8 mouse cellular contexts compared by ENCODE assay signal in the genomic region with DNA sequence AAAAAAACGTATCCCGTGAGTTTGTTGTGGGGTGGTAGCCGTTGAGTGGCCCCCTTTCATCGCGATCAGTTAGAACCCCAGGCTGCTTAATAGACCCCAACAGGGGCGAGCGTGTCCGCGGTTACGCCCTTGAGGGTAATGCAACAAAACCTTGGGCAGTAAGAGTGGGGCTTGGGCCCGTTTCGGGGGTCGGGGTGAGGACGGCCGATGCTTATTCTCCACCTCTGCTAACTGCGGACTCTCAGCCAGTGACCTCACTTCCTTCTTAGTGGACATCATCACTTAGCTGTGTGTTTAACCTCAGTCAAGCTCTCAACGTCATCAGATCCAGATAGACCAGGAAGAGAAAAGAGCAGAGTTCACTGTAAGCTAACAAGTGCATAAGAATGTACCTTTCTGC. TPM values are rescaled to one million over a fixed set of nuclear protein-coding genes. Genes with fewer than 3 reads are reported as not detected.
DNase-seq lines count a peak whose midpoint lies in the region; ATAC-seq lines count a peak whose summit lies in the region.

No protein-coding gene starts in this region.

- peaks cover 29% of the 10 kb centered on the region for H3K36me3 ChIP-seq in heart, embryonic 13.5 days
- peaks cover 27% of the 10 kb centered on the region for H3K36me3 ChIP-seq in hindbrain, embryonic 13.5 days
- peaks cover 4% of the 10 kb centered on the region for H3K36me3 ChIP-seq in lung, embryonic 16.5 days (ENCODE audit: control insufficient read depth, insufficient read depth, low read length)
- no peaks in the 10 kb centered on the region for H3K36me3 ChIP-seq in splenic B cell, adult 2 months (ENCODE audit: control insufficient read depth, insufficient read depth, low read length, poor library complexity, severe bottlenecking)

- DNase-seq in heart, adult 18-20 months = no peak
- peak; percentile 44 for DNase-seq in splenic B cell, adult 2 months (ENCODE audit: low read depth, low spot score)
- DNase-seq in frontal cortex, postnatal 14 days (ENCODE audit: low spot score in 2 of 2) = no peak
- no peak for DNase-seq in urinary bladder, postnatal 4 days (ENCODE audit: low spot score in 2 of 2)

- peaks cover 25% of the 10 kb centered on the region for H3K4me1 ChIP-seq in heart, embryonic 13.5 days
- H3K4me1 ChIP-seq in brown adipose tissue, adult 24 weeks (ENCODE audit: control insufficient read depth, insufficient read depth, insufficient read length, low read length) = peaks cover 5% of the 10 kb centered on the region
- H3K4me1 ChIP-seq in hindbrain, embryonic 13.5 days (replicated peaks) = peaks cover 34% of the 10 kb centered on the region
- H3K4me1 ChIP-seq in lung, embryonic 16.5 days (replicated peaks; ENCODE audit: control insufficient read depth, insufficient read depth, low read length) = peaks cover 13% of the 10 kb centered on the region

- H3K4me3 ChIP-seq in heart, embryonic 13.5 days = peak overlapping the region; percentile 99
- peak overlapping the region; percentile 62 for H3K4me3 ChIP-seq in brown adipose tissue, adult 24 weeks (ENCODE audit: insufficient read depth, low read depth, low read length)
- H3K4me3 ChIP-seq in hindbrain, embryonic 13.5 days = peak overlapping the region; percentile 94
- H3K4me3 ChIP-seq in lung, embryonic 16.5 days (ENCODE audit: low read length) = peak overlapping the region; percentile 93

- H3K9ac ChIP-seq in heart, embryonic 13.5 days = peak overlapping the region; percentile 97
- peak overlapping the region; percentile 95 for H3K9ac ChIP-seq in hindbrain, embryonic 13.5 days
- H3K9ac ChIP-seq in lung, embryonic 16.5 days (ENCODE audit: low read length) = peak overlapping the region; percentile 88

- peak overlapping the region; percentile 77 for H3K27ac ChIP-seq in heart, embryonic 13.5 days (replicated peaks)
- H3K27ac ChIP-seq in brown adipose tissue, adult 24 weeks (replicated peaks; ENCODE audit: low read depth, low read length) = no peak overlapping the region; the same call in 1 of the 2 replicates
- H3K27ac ChIP-seq in hindbrain, embryonic 13.5 days = peak overlapping the region; percentile 87
- no peak overlapping the region; the same call in 1 of the 2 replicates for H3K27ac ChIP-seq in lung, embryonic 16.5 days (ENCODE audit: low read length)

- H3K27me3 ChIP-seq in heart, embryonic 13.5 days (replicated peaks) = no peaks in the 10 kb centered on the region; the same call in 1 of the 2 replicates
- no peaks in the 10 kb centered on the region for H3K27me3 ChIP-seq in hindbrain, embryonic 13.5 days
- no peaks in the 10 kb centered on the region for H3K27me3 ChIP-seq in lung, embryonic 16.5 days (ENCODE audit: control insufficient read depth, insufficient read depth, low read depth, low read length)
- no peaks in the 10 kb centered on the region for H3K27me3 ChIP-seq in splenic B cell, adult 2 months (ENCODE audit: control insufficient read depth, insufficient read depth, low read length, poor library complexity, severe bottlenecking)

- no peak for ATAC-seq in heart, embryonic 13.5 days (ENCODE audit: extremely low read depth, insufficient number of reproducible peaks, low FRiP score, low TSS enrichment)
- ATAC-seq in hindbrain, embryonic 13.5 days (ENCODE audit: low FRiP score) = peak; percentile 8; the same call in 1 of the 2 replicates
- ATAC-seq in lung, embryonic 16.5 days (ENCODE audit: low read depth) = no peak; the same call in 1 of the 2 replicates

- no peaks in the 10 kb centered on the region for H3K9me3 ChIP-seq in heart, embryonic 13.5 days
- no peaks in the 10 kb centered on the region for H3K9me3 ChIP-seq in hindbrain, embryonic 13.5 days
- H3K9me3 ChIP-seq in lung, embryonic 16.5 days (ENCODE audit: control insufficient read depth, low read length) = no peaks in the 10 kb centered on the region

- peak overlapping the region; percentile 97 for H3K4me2 ChIP-seq in heart, embryonic 13.5 days
- peak overlapping the region; percentile 79 for H3K4me2 ChIP-seq in hindbrain, embryonic 13.5 days
- peak overlapping the region; percentile 77 for H3K4me2 ChIP-seq in lung, embryonic 16.5 days (ENCODE audit: low read depth, low read length)

- under 1% methylated on average over 17 of the region's 17 CpGs for WGBS in heart, embryonic 13.5 days
- WGBS in hindbrain, embryonic 13.5 days = 0% methylated on average over 17 of the region's 17 CpGs
- WGBS in lung, embryonic 16.5 days = 0% methylated on average over 17 of the region's 17 CpGs

RNA-seq across cellular contexts. Expression of gene Ube2j2, which starts 0.6 kb away (rescaled TPM):
- 72.0 and 81.6 TPM in 2 replicates for polyA plus RNA-seq in heart, embryonic 13.5 days (2015; fragmentation: Nextera tagmentation; extraction: Ambion mirVana)
- total RNA-seq in heart, adult 18-20 months (2021) = 10 to 100 TPM; 53.0 to 55.9 TPM
- polyA plus RNA-seq in brown adipose tissue, adult 24 weeks (2012; ENCODE audit: insufficient read depth, insufficient read length, missing spikeins) = 34.8 and 46.2 TPM in 2 replicates
- 123 and 127 TPM in 2 replicates for polyA plus RNA-seq in hindbrain, embryonic 13.5 days (2015; fragmentation: Nextera tagmentation; extraction: Ambion mirVana)
- 77.2 and 86.4 TPM in 2 replicates for polyA plus RNA-seq in lung, embryonic 16.5 days (2015; fragmentation: Nextera tagmentation; extraction: Ambion mirVana)

RNA-seq across cellular contexts. Expression of gene C1qtnf12, which starts 17.8 kb away (rescaled TPM):
- 20.3 and 32.8 TPM in 2 replicates for polyA plus RNA-seq in heart, embryonic 13.5 days (2015; fragmentation: Nextera tagmentation; extraction: Ambion mirVana)
- 10 to 100 TPM; 17.0 to 22.4 TPM for total RNA-seq in heart, adult 18-20 months (2021)
- polyA plus RNA-seq in brown adipose tissue, adult 24 weeks (2012; ENCODE audit: insufficient read depth, insufficient read length, missing spikeins) = 99.7 and 136 TPM in 2 replicates
- polyA plus RNA-seq in hindbrain, embryonic 13.5 days (2015; fragmentation: Nextera tagmentation; extraction: Ambion mirVana) = 9.2 and 12.3 TPM in 2 replicates
- polyA plus RNA-seq in lung, embryonic 16.5 days (2015; fragmentation: Nextera tagmentation; extraction: Ambion mirVana) = 37.2 and 39.3 TPM in 2 replicates

RNA-seq across cellular contexts. Expression of gene B3galt6, which starts 48.2 kb away (rescaled TPM):
- polyA plus RNA-seq in heart, embryonic 13.5 days (2015; fragmentation: Nextera tagmentation; extraction: Ambion mirVana) = 8.8 and 10.7 TPM in 2 replicates
- 1 to 10 TPM; 2.7 to 3.1 TPM for total RNA-seq in heart, adult 18-20 months (2021)
- polyA plus RNA-seq in brown adipose tissue, adult 24 weeks (2012; ENCODE audit: insufficient read depth, insufficient read length, missing spikeins) = 1.8 and 3.0 TPM in 2 replicates
- 26.6 and 27.6 TPM in 2 replicates for polyA plus RNA-seq in hindbrain, embryonic 13.5 days (2015; fragmentation: Nextera tagmentation; extraction: Ambion mirVana)
- 12.2 and 12.8 TPM in 2 replicates for polyA plus RNA-seq in lung, embryonic 16.5 days (2015; fragmentation: Nextera tagmentation; extraction: Ambion mirVana)

RNA-seq across cellular contexts. Expression of gene Sdf4, which starts 48.4 kb away (rescaled TPM):
- polyA plus RNA-seq in heart, embryonic 13.5 days (2015; fragmentation: Nextera tagmentation; extraction: Ambion mirVana) = 127 and 136 TPM in 2 replicates
- 10 to 100 TPM; 82.1 to 89.0 TPM for total RNA-seq in heart, adult 18-20 months (2021)
- 138 and 141 TPM in 2 replicates for polyA plus RNA-seq in brown adipose tissue, adult 24 weeks (2012; ENCODE audit: insufficient read depth, insufficient read length, missing spikeins)
- 126 and 127 TPM in 2 replicates for polyA plus RNA-seq in hindbrain, embryonic 13.5 days (2015; fragmentation: Nextera tagmentation; extraction: Ambion mirVana)
- polyA plus RNA-seq in lung, embryonic 16.5 days (2015; fragmentation: Nextera tagmentation; extraction: Ambion mirVana) = 156 and 162 TPM in 2 replicates

RNA-seq across cellular contexts. Expression of gene Acap3, which starts 52.6 kb away (rescaled TPM):
- 8.8 and 10.4 TPM in 2 replicates for polyA plus RNA-seq in heart, embryonic 13.5 days (2015; fragmentation: Nextera tagmentation; extraction: Ambion mirVana)
- 1 to 10 TPM; 8.6 to 8.8 TPM for total RNA-seq in heart, adult 18-20 months (2021)
- 2.9 and 5.2 TPM in 2 replicates for polyA plus RNA-seq in brown adipose tissue, adult 24 weeks (2012; ENCODE audit: insufficient read depth, insufficient read length, missing spikeins)
- 71.0 and 77.0 TPM in 2 replicates for polyA plus RNA-seq in hindbrain, embryonic 13.5 days (2015; fragmentation: Nextera tagmentation; extraction: Ambion mirVana)
- 17.5 and 20.0 TPM in 2 replicates for polyA plus RNA-seq in lung, embryonic 16.5 days (2015; fragmentation: Nextera tagmentation; extraction: Ambion mirVana)

Comparison
In these comparisons a context has a peak if more than half of its experiments do, and no peak if none do; other contexts are left out.
1. H3K27ac ChIP-seq: peak in heart, embryonic 13.5 days (single experiment) and hindbrain, embryonic 13.5 days (single experiment); none in brown adipose tissue, adult 24 weeks (single experiment) and lung, embryonic 16.5 days (single experiment).
2. Peak in every context shown above with its lines, with median percentiles within 50 percentile points of each other: H3K4me2 ChIP-seq, H3K4me3 ChIP-seq and H3K9ac ChIP-seq.